ENCODE assay signal across 22 mouse cellular contexts in the genomic region with DNA sequence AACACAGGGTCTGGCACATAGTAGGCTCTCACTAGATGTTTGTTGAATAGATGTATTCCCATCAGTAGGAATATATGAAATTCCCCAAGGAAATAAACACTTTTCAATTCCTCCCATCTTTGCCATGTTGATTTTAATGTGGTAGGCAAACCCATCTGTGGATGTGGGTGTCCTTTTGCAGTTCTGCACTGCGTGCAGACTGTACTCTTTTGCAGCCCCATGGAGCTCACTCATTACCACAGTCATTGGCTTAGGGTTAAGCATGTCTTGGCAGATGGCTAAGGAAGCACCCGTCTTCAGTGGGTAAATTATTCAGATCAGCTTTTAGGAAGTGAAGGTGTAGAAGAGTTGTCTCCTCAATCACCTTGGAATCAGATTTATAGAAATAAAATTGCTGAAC. TPM values are rescaled to one million over a fixed set of nuclear protein-coding genes. Genes with fewer than 3 reads are reported as not detected.
DNase-seq lines count a peak whose midpoint lies in the region; ATAC-seq and TF ChIP-seq lines count a peak whose summit lies in the region.
"Had no signal": no experiment of that assay in that cellular context is flagged by ENCODE, and none has a peak within 500 bp of the region (broad histone marks: within the 10 kb centered on the region; RNA-seq: fewer than 3 reads in every experiment).

No protein-coding gene starts in this region.

- DNase-seq in frontal cortex, postnatal 10 days (ENCODE audit: low spot score in 2 of 2) = no peak
- peak; percentile 10 to 19 for DNase-seq in layer of hippocampus, adult 8-10 months (ENCODE audit: low spot score in 2 of 2)
- no peak for DNase-seq in layer of hippocampus, postnatal 25 days (ENCODE audit: extremely low spot score in 1 of 2, low spot score in 1 of 2)
- peak; percentile 31 for DNase-seq in brain, embryonic 14.5 days (ENCODE audit: low read depth)
- peak; percentile 11 for DNase-seq in telencephalon, adult 2 months (ENCODE audit: low read depth, low spot score)
- DNase-seq in embryo, embryonic 10.5 days (ENCODE audit: low spot score) = no peak
- DNase-seq: adrenal gland, postnatal 10 days; adrenal gland, postnatal 36 days; B cell, adult 2 months; cerebellum, adult 18-20 months; cerebellum, adult 9-10 months; cerebellum, postnatal 14 days; gastrocnemius, postnatal 25 days; heart, adult 18-20 months; heart, postnatal 14 days; heart, postnatal 4 days had no signal

- TF ChIP-seq POLR2A in brain, embryonic 14.5 days (IDR thresholded peaks at IDR 0.05; ENCODE audit: borderline replicate concordance, extremely low read depth, insufficient read depth, insufficient read length, poor library complexity, severe bottlenecking) = no peak

- no peak for TF ChIP-seq CTCF in brain, embryonic 14.5 days (IDR thresholded peaks at IDR 0.05; ENCODE audit: borderline replicate concordance, extremely low read depth, insufficient read depth, insufficient read length)

- peak; percentile 73 for ATAC-seq in frontal cortex, adult (ENCODE audit: low TSS enrichment)
- ATAC-seq: forebrain, embryonic 16.5 days; hindbrain, postnatal 0 days; inflammation-experienced regulatory T-cells, adult 6 months; Patski had no signal

RNA-seq across cellular contexts. Expression of a gene that starts 54.8 kb away (rescaled TPM):
- total RNA-seq in layer of hippocampus, adult 8-10 months (2022) = 10 to 100 TPM; 15.4 to 20.3 (median 16.3) TPM
- 10 to 100 TPM; 14.9 to 17.4 TPM for total RNA-seq in layer of hippocampus, postnatal 25 days (2021)
- 7.9 and 12.2 TPM in 2 replicates for polyA plus RNA-seq in brain, embryonic 14.5 days (2012; rRNA removed)
- polyA plus RNA-seq: G1E; inflammation-experienced regulatory T-cells, adult 6 months had no signal

Comparison
In these comparisons a context has a peak if more than half of its experiments do, and no peak if none do; other contexts are left out.
1. DNase-seq: peak in layer of hippocampus, adult 8-10 months (2 of 2), brain, embryonic 14.5 days (single experiment) and telencephalon, adult 2 months (single experiment); none in frontal cortex, postnatal 10 days (0 of 2), layer of hippocampus, postnatal 25 days (0 of 2) and embryo, embryonic 10.5 days (single experiment).